19 mouse cellular contexts compared by ENCODE assay signal in the genomic region with DNA sequence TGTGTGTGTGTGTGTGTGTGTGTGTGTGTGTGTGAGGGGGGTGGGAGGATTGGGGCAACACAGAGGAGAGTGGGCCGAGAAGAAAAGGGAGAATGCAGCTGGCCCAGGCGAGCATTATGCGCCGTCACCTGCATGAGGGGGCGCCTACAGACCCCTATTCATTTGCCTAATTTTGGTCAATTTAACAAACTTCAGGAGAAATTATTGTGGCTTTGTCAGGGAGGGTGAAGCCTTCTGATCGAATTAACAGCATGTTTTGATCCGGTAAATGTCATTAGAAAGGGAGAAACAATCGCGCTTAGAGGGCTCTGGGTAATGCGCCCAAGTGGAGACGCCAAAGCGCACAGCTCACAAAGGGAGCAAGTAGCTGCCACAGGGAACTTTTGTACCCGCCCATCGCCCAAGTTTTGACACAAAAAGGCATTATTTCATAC. TPM values are rescaled to one million over a fixed set of nuclear protein-coding genes. Genes with fewer than 3 reads are reported as not detected.
A peak's percentile ranks its signal among the peaks of the same experiment; 100 is the strongest.
DNase-seq lines count a peak whose midpoint lies in the region; ATAC-seq and TF ChIP-seq lines count a peak whose summit lies in the region.
"Had no signal": no experiment of that assay in that cellular context is flagged by ENCODE, and none has a peak within 500 bp of the region (broad histone marks: within the 10 kb centered on the region; RNA-seq: fewer than 3 reads in every experiment).

No protein-coding gene starts in this region.

- no peak overlapping the region for H3K4me3 ChIP-seq in hindbrain, embryonic 12.5 days
- H3K4me3 ChIP-seq in hindbrain, embryonic 14.5 days (replicated peaks; ENCODE audit: low read length): no peak overlapping the region
- no peak overlapping the region for H3K4me3 ChIP-seq in forebrain, embryonic 11.5 days (ENCODE audit: low read depth, low read length)
- H3K4me3 ChIP-seq in limb, embryonic 11.5 days (ENCODE audit: low read depth, low read length): no peak overlapping the region
- H3K4me3 ChIP-seq in kidney, adult 2 months (ENCODE audit: insufficient read depth, low read depth, low read length): no peak overlapping the region
- H3K4me3 ChIP-seq: liver, embryonic 15.5 days; neural tube, embryonic 13.5 days had no signal

- DNase-seq in hindbrain, embryonic 14.5 days (ENCODE audit: low spot score): no peak
- peak; percentile 87 for DNase-seq in brain, embryonic 14.5 days (ENCODE audit: low read depth)
- peak; percentile 74 for DNase-seq in forebrain, embryonic 11.5 days (ENCODE audit: low spot score)
- DNase-seq in limb, embryonic 11.5 days (ENCODE audit: low spot score): peak; percentile 54
- no peak for DNase-seq in kidney, adult 2 months
- DNase-seq in cerebellum, postnatal 25 days: no peak
- DNase-seq: adrenal gland, postnatal 25 days; cerebellum, adult 9-10 months; gastrocnemius, postnatal 36 days; kidney, adult 11 months; kidney, postnatal 4 days; lung, postnatal 14 days; thymus, adult 2 months had no signal

- ATAC-seq in hindbrain, embryonic 12.5 days (ENCODE audit: low FRiP score): no peak
- ATAC-seq in hindbrain, embryonic 14.5 days (ENCODE audit: low FRiP score): no peak
- peak; percentile 72 for ATAC-seq in forebrain, embryonic 11.5 days (replicated peaks; ENCODE audit: low FRiP score)
- ATAC-seq in limb, embryonic 11.5 days (ENCODE audit: insufficient number of reproducible peaks, low FRiP score, low TSS enrichment, low read depth): no peak

- peaks cover 95% of the 10 kb centered on the region for H3K27me3 ChIP-seq in hindbrain, embryonic 12.5 days
- peaks cover 87% of the 10 kb centered on the region for H3K27me3 ChIP-seq in hindbrain, embryonic 14.5 days (ENCODE audit: control insufficient read depth, insufficient read depth, low read length)
- peaks cover 81% of the 10 kb centered on the region for H3K27me3 ChIP-seq in forebrain, embryonic 11.5 days (ENCODE audit: control insufficient read depth, insufficient read depth, low read length)
- H3K27me3 ChIP-seq in limb, embryonic 11.5 days (ENCODE audit: control insufficient read depth, insufficient read depth, low read length): peaks cover 71% of the 10 kb centered on the region
- no peaks in the 10 kb centered on the region for H3K27me3 ChIP-seq in kidney, adult 2 months (replicated peaks; ENCODE audit: control insufficient read depth, insufficient read depth, low read length)

- H3K4me1 ChIP-seq in hindbrain, embryonic 12.5 days: peaks cover 13% of the 10 kb centered on the region
- no peaks in the 10 kb centered on the region for H3K4me1 ChIP-seq in hindbrain, embryonic 14.5 days (replicated peaks; ENCODE audit: control insufficient read depth, insufficient read depth, low read length)
- H3K4me1 ChIP-seq in forebrain, embryonic 11.5 days (replicated peaks; ENCODE audit: control insufficient read depth, insufficient read depth, low read length): peaks cover 28% of the 10 kb centered on the region
- H3K4me1 ChIP-seq in limb, embryonic 11.5 days (ENCODE audit: control insufficient read depth, insufficient read depth, low read length): peaks cover 9% of the 10 kb centered on the region
- no peaks in the 10 kb centered on the region for H3K4me1 ChIP-seq in kidney, adult 2 months (ENCODE audit: control insufficient read depth, insufficient read depth, low read length)
- H3K4me1 ChIP-seq: liver, embryonic 15.5 days had no signal

- H3K27ac ChIP-seq in hindbrain, embryonic 12.5 days: no peak overlapping the region
- no peak overlapping the region for H3K27ac ChIP-seq in hindbrain, embryonic 14.5 days
- H3K27ac ChIP-seq in forebrain, embryonic 11.5 days (ENCODE audit: low read depth, low read length): no peak overlapping the region
- H3K27ac ChIP-seq in limb, embryonic 11.5 days (replicated peaks; ENCODE audit: low read depth, low read length): no peak overlapping the region
- H3K27ac ChIP-seq in kidney, adult 2 months (ENCODE audit: insufficient read depth, low read depth, low read length): no peak overlapping the region
- H3K27ac ChIP-seq: heart, embryonic 13.5 days; limb, embryonic 13.5 days; liver, embryonic 15.5 days; neural tube, embryonic 13.5 days had no signal

- no peak overlapping the region for H3K9ac ChIP-seq in hindbrain, embryonic 12.5 days
- no peak overlapping the region for H3K9ac ChIP-seq in hindbrain, embryonic 14.5 days
- H3K9ac ChIP-seq in forebrain, embryonic 11.5 days (ENCODE audit: low read length): no peak overlapping the region
- no peak overlapping the region for H3K9ac ChIP-seq in limb, embryonic 11.5 days (ENCODE audit: low read length)
- H3K9ac ChIP-seq: heart, embryonic 13.5 days; limb, embryonic 13.5 days; liver, embryonic 15.5 days; neural tube, embryonic 13.5 days had no signal

- under 1% methylated on average over 14 of the region's 14 CpGs for WGBS in hindbrain, embryonic 12.5 days
- under 1% methylated on average over 14 of the region's 14 CpGs for WGBS in hindbrain, embryonic 14.5 days
- 0% methylated on average over 14 of the region's 14 CpGs for WGBS in forebrain, embryonic 11.5 days
- under 1% methylated on average over 14 of the region's 14 CpGs for WGBS in limb, embryonic 11.5 days
- 2% methylated on average over 14 of the region's 14 CpGs for WGBS in kidney, adult 2 months

- no peak for TF ChIP-seq POLR2A in brain, embryonic 14.5 days (IDR thresholded peaks at IDR 0.05; ENCODE audit: borderline replicate concordance, extremely low read depth, insufficient read depth, insufficient read length, poor library complexity, severe bottlenecking)
- TF ChIP-seq POLR2A in kidney, adult 2 months (IDR thresholded peaks at IDR 0.05; ENCODE audit: low read depth, low read length): no peak

- no peaks in the 10 kb centered on the region for H3K36me3 ChIP-seq in hindbrain, embryonic 12.5 days
- H3K36me3 ChIP-seq in hindbrain, embryonic 14.5 days (replicated peaks; ENCODE audit: control insufficient read depth, insufficient read depth): no peaks in the 10 kb centered on the region
- H3K36me3 ChIP-seq in forebrain, embryonic 11.5 days (ENCODE audit: control insufficient read depth, insufficient read depth, low read length): no peaks in the 10 kb centered on the region
- no peaks in the 10 kb centered on the region for H3K36me3 ChIP-seq in limb, embryonic 11.5 days (ENCODE audit: control insufficient read depth, insufficient read depth, low read length)
- H3K36me3 ChIP-seq in kidney, adult 2 months (ENCODE audit: control insufficient read depth, insufficient read depth, low read length): no peaks in the 10 kb centered on the region
- H3K36me3 ChIP-seq: heart, embryonic 13.5 days; limb, embryonic 13.5 days; liver, embryonic 15.5 days; neural tube, embryonic 13.5 days had no signal

- peak overlapping the region; percentile 25; the same call in 1 of the 2 replicates for H3K4me2 ChIP-seq in hindbrain, embryonic 12.5 days (replicated peaks)
- H3K4me2 ChIP-seq in hindbrain, embryonic 14.5 days (replicated peaks): no peak overlapping the region
- peak overlapping the region; percentile 32 for H3K4me2 ChIP-seq in forebrain, embryonic 11.5 days (ENCODE audit: low read depth, low read length, severe bottlenecking)
- H3K4me2 ChIP-seq in limb, embryonic 11.5 days (ENCODE audit: low read depth, severe bottlenecking): no peak overlapping the region
- H3K4me2 ChIP-seq: liver, embryonic 15.5 days had no signal

- TF ChIP-seq CTCF in brain, embryonic 14.5 days (IDR thresholded peaks at IDR 0.05; ENCODE audit: borderline replicate concordance, extremely low read depth, insufficient read depth, insufficient read length): no peak
- TF ChIP-seq CTCF in kidney, adult 2 months (conservative IDR thresholded peaks at IDR 0.05; ENCODE audit: insufficient read depth, insufficient read length, low read depth, low read length): no peak

- no peaks in the 10 kb centered on the region for H3K9me3 ChIP-seq in hindbrain, embryonic 12.5 days (replicated peaks)
- H3K9me3 ChIP-seq in hindbrain, embryonic 14.5 days (ENCODE audit: control insufficient read depth, low read length): no peaks in the 10 kb centered on the region
- no peaks in the 10 kb centered on the region for H3K9me3 ChIP-seq in forebrain, embryonic 11.5 days (ENCODE audit: control insufficient read depth, low read length)
- no peaks in the 10 kb centered on the region for H3K9me3 ChIP-seq in limb, embryonic 11.5 days (ENCODE audit: control insufficient read depth, low read length)
- H3K9me3 ChIP-seq: heart, embryonic 13.5 days; limb, embryonic 13.5 days; liver, embryonic 15.5 days; neural tube, embryonic 13.5 days had no signal

RNA-seq across cellular contexts. Expression of a gene that starts 0.6 kb away (rescaled TPM):
- 1.2 and 2.8 TPM in 2 replicates for polyA plus RNA-seq in hindbrain, embryonic 12.5 days (2016; fragmentation: Nextera tagmentation; extraction: Ambion mirVana)
- polyA plus RNA-seq in hindbrain, embryonic 14.5 days (2014; fragmentation: Nextera tagmentation; extraction: Ambion mirVana): 0.48 TPM in 1 of 2 replicates, not detected in the other
- polyA plus RNA-seq in brain, embryonic 14.5 days (2012; rRNA removed): 3.7 and 7.2 TPM in 2 replicates
- polyA plus RNA-seq in forebrain, embryonic 11.5 days (2014; fragmentation: Nextera tagmentation; extraction: Ambion mirVana): 5.9 and 7.4 TPM in 2 replicates
- not detected in 2 replicates for polyA plus RNA-seq in limb, embryonic 11.5 days (2014; fragmentation: Nextera tagmentation; extraction: Ambion mirVana)
- polyA plus RNA-seq in kidney, adult 2 months (2012; rRNA removed): not detected in 2 replicates
- polyA plus RNA-seq: C2C12; heart, embryonic 13.5 days; limb, embryonic 13.5 days; liver, embryonic 15.5 days; thymus, adult 2 months had no signal

Comparison
In these comparisons a context has a peak if more than half of its experiments do, and no peak if none do; other contexts are left out.
1. H3K4me2 ChIP-seq: peak in hindbrain, embryonic 12.5 days (single experiment) and forebrain, embryonic 11.5 days (single experiment); none in hindbrain, embryonic 14.5 days (single experiment) and limb, embryonic 11.5 days (single experiment).
2. DNase-seq: peak in brain, embryonic 14.5 days (single experiment), forebrain, embryonic 11.5 days (single experiment) and limb, embryonic 11.5 days (single experiment); none in hindbrain, embryonic 14.5 days (single experiment), kidney, adult 2 months (single experiment) and cerebellum, postnatal 25 days (0 of 2).